Mouse (Mus musculus) c-Kit-positive CD71-negative TER-119-negative erythroid progenitor cells, embryonic 14.5 days (primary cell): Measurements from ENCODE around the gene Smim27.
"Not testable (repeated sequence)": the region's sequence is repeated elsewhere in the genome, so short reads cannot be mapped to it uniquely, and the experiment has no call there.

ENCODE experiments used
- DNase-seq: peaks from one replicate; pipeline ENCODE4 v3.0.0-alpha.2; 2013; ENCODE audit warnings: low read depth

The Smim27 gene

DNA sequence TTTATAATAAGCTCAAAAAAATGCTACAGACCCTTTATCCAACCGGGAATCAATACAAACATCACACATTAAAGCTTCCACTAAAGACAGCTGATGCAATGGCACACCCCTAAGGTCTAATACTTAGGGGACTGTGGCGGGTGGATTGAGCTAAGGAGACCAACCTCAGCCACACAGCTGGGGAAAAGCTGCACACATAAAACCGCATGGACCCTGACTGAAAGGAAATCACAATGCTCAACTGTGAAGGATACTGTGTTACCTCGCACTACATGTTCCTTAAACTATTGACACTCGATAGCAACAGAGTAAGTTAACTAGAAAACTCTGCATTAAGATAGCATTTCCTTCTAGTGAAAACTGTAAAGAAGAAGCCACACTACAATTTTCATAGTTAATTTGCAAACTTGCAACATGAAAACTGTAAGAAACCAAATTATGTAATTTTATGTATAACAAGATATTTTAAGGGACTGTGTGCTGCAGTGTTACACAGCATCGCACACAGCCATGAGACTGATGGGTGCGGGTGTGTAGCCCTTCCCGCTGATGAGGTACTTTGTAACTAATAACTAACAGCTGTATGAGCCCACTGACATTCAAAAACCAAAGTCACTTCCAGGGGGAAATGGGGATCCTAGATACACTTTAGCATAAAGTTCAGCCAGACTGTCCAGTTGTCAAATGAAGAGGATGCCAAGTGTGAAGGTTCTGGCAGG, 14.8 kb upstream of the Smim27 start:
- no peak for DNase-seq

- DNase-seq = no peak
Observed at GRCm38 (mm10) chr4:40264321-40264720, 5.1 kb upstream of the Smim27 start.

DNA sequence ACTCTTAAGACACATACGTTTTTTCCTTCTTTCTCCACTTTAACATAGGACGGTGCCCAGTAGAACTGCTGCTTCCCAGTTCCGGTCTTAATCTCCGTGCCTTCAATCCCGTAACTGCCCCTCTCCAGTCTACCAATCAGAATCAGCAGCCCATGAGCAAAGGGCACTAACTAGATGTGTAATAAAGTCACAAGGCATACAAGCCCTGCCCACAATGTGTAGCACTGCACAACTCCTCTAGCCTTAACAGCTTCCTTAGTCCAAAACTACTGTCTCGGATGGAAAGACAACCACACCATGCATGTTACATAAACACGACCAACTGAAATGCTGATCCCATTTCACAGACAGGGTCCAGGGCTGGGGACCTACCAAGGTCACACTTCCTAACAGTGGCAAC, 1.7 kb upstream of the Smim27 start:
- DNase-seq = no peak

DNA sequence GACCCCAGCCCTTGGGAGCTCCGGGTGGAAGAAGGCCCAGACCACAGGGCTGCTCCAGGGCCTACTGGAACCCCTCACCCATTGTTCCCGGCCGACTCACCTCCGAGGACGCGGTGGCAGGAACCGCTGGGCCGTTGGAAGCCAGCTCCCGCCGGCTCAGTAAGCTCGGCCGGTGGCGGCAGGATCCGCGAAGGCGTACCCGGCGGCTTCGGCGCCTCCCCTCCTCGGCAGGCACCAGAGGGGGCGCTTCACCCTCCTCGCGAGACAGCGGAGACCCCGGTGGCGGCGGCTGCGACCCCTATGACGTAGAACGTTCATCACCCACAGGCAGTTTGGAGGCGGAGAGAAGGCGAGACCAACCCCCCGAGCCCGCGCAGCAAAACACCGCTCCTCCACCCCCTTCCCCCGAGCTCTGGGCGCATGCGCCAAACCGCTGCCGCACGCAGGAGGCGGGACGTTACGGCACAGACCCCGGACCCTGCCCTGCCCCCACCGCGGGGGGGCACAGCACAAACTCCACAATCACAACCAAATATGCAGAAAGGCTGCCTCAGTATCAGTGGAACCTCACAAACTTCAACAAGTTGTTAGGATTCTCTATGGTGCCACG, 1.1 kb upstream of the Smim27 start:
- DNase-seq = peak; percentile 77

DNA sequence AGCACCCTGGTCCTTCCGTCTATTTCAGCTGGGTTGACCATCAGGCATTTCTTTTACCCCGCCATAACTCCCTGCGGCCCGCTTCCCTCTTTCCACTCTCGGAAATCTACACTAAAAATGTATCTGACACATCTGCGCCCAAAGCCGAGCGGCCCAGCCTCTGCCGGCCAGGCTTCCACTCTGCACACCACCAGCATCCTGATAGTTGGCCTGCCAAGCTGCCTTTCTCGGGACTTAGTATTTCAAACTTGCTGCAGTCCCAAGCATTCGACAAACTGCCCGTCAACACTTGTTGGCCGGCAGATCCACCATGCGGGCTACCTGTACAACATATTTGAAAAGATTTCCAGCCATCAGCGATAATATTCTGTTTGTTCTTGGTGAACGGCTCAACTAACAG, 544 bp upstream of the Smim27 start:
- no peak for DNase-seq

DNA sequence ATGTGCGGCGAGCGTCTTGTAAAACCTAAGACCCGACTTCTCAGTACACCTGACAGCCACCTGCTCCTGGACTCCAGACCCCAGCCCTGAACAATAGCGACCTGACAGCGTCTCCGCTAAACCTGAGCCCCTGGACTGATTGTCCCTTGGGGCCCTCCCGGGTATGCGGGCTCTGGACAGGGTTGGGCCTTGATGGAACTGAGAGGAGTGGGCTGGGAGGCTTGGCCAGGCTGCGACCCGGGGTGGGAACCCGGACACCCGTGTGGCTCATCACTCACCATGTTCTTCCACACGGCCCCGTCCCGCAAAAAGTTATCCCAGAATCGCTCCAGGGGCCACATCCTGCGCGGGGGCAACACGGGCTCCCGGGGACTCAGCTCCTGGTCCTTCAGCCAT, 9.5 kb downstream of the Smim27 start:
- DNase-seq = no peak

- DNase-seq = peak; percentile 92
Observed at GRCm38 (mm10) chr4:40279276-40279900, 10.0 kb downstream of the Smim27 start, which contains the start of gene Ndufb6. Ndufb6 (minus strand) TSS chr4:40279421.

GRCm38 (mm10) chr4:40285582-40285981, 16.2 kb downstream of the Smim27 start:
- peak; percentile 63 for DNase-seq

GRCm38 (mm10) chr4:40287415-40287814, 18.0 kb downstream of the Smim27 start:
- no peak for DNase-seq

GRCm38 (mm10) chr4:40289046-40289445, 19.7 kb downstream of the Smim27 start:
- DNase-seq = no peak

DNA sequence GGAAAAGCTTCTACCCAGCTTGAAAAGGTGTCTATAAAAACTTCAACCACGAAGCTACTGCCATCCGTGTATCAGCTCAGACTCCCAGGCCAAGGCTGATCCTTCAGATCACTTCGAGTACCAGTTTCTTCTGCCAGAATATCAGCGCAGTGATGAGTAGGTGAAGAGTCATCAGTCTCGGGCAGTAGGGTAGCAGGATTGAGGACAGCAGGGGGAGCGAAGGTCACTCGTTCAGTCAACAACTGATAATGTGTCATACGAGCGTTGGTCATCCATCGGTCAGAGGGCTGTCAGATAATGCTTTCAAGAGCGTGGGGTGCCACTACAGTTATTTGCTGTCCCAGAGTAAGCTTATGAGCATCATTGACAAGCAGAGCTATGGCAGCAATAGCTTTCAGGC, 22.1 kb downstream of the Smim27 start:
- not testable (repeated sequence) for DNase-seq

- no peak for DNase-seq
Observed at GRCm38 (mm10) chr4:40299169-40299568, 29.8 kb downstream of the Smim27 start.

- DNase-seq = peak; percentile 78
Observed at GRCm38 (mm10) chr4:40301076-40301789, 31.9 kb downstream of the Smim27 start.

- no peak for DNase-seq
Observed at GRCm38 (mm10) chr4:40302445-40303125, 33.2 kb downstream of the Smim27 start.

DNA sequence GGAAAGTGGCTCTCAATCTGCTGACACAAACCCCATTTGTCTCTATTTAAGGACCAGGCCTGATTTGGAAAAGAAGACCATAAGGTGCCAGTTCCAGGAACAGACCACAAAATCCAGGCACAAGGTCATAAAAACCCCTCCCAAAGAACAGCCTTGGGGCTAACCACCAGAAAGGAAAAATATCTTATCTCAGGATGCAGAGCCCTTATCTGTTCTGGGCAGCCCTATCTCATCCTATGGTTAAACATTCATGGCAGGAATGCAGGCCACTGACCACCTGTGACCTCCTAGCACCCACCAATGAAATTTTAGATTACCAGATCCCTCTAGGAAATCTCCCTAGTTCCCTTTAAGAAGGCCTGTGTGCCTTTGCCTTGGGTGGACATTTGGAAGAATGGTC, 40.3 kb downstream of the Smim27 start:
- no peak for DNase-seq

GRCm38 (mm10) chr4:40310796-40311383, 41.5 kb downstream of the Smim27 start:
- no peak for DNase-seq

GRCm38 (mm10) chr4:40312213-40312612, 42.8 kb downstream of the Smim27 start:
- no peak for DNase-seq

DNA sequence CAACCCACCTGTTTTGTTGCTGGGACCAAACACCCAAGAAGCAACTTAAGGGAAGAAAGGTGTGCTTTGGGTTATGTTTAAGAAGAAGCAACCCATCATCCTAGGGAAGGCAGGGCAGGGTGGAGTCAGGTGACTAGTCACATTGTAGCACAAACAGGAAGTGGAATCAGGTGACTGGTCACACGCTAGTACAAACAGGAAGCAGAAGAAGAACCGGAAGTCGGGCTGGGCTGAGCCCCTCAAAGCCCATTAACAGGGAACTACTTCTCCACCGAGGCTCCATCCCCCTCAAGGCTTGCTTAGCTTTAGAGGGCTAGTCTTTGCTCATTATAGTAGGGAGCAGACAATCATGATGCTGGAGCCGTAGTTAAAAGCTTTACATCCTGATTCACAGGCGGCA, 43.6 kb downstream of the Smim27 start:
- DNase-seq = no peak

DNA sequence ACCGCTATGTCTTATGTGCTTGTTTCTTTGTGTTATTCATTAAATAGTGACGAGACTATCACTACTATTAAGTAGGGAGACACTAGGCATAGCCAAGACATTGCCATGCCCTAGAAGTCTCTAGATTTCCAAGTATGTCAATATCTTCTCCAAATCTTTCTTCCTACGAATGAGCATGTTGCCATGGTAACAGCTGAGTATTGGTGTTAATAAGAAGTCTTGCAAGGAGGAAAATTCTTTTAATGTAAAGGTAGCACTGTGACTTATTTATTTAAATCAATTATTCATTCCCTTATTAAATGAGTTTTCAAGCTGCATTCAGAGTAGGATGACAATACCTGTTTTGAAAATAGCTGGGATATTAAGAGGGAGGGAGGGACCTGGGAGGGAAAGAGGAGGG, 48.0 kb downstream of the Smim27 start:
- no peak for DNase-seq
